Mouse (Mus musculus): ENCODE measurements around the gene Gm8159. TPM values are rescaled to one million over a fixed set of nuclear protein-coding genes. Genes with fewer than 3 reads are reported as not detected.
"Not testable (repeated sequence)": the region's sequence is repeated elsewhere in the genome, so short reads cannot be mapped to it uniquely, and the experiment has no call there.

The Gm8159 gene
- under 1 TPM; 0.53 to 0.77 TPM for total RNA-seq (2021)

- DNase-seq (ENCODE audit: extremely low spot score in 1 of 2, low spot score in 2 of 2); intact Hi-C loops (cut with DNase I): not testable (repeated sequence)
These were observed at the start of gene Gm8159 for GRCm38 (mm10) chr14:4632052-4632451. Gene Gm8159, plus strand, starts transcription at chr14:4632352.

- DNase-seq (ENCODE audit: extremely low spot score in 1 of 2, low spot score in 2 of 2): peak; percentile 3 to 32
- intact Hi-C loops (cut with DNase I): not testable (repeated sequence)
These were observed 17.2 kb downstream of the Gm8159 start for GRCm38 (mm10) chr14:4649309-4649708.

- intact Hi-C loops (cut with DNase I): not testable (repeated sequence)
These were observed 18.2 kb downstream of the Gm8159 start for GRCm38 (mm10) chr14:4650324-4650723.

GRCm38 (mm10) chr14:4663892-4664291 lies 31.7 kb downstream of the Gm8159 start, which contains the start of gene Gm3239:
Gene Gm3239, plus strand, starts transcription at chr14:4664192.
- DNase-seq (ENCODE audit: extremely low spot score in 1 of 2, low spot score in 2 of 2); intact Hi-C loops (cut with DNase I): not testable (repeated sequence)

More at GRCm38 (mm10) chr14:4650324-4650723, 18.2 kb downstream of the Gm8159 start:
- peak; percentile 6 to 20 for DNase-seq (ENCODE audit: extremely low spot score in 1 of 2, low spot score in 2 of 2)

Other genes with a start within 250 kb of the Gm8159 start
- gene Gm3159, start 234.8 kb upstream of the Gm8159 start, total RNA-seq (2021): not detected
- 1 to 10 TPM; 1.4 to 1.8 TPM for gene Gm3164, start 216.9 kb upstream of the Gm8159 start, total RNA-seq (2021)
- 1 to 10 TPM in 1 of 2 experiments, not detected in 1; 2.0 TPM for gene Gm3173, start 201.4 kb upstream of the Gm8159 start, total RNA-seq (2021)
- not detected for gene Gm3182, start 150.6 kb upstream of the Gm8159 start, total RNA-seq (2021)
- not detected for gene Gm3047, start 76.9 kb upstream of the Gm8159 start, total RNA-seq (2021)
- gene Gm3239, start 31.8 kb downstream of the Gm8159 start, total RNA-seq (2021): not detected
- not detected for gene Gm7876, start 76.9 kb downstream of the Gm8159 start, total RNA-seq (2021)
- gene Gm3252, start 94.4 kb downstream of the Gm8159 start, total RNA-seq (2021): under 1 TPM; 0.54 to 0.83 TPM
- gene Gm9602, start 144.0 kb downstream of the Gm8159 start, total RNA-seq (2021): not detected
- not detected for gene Gm3269, start 205.8 kb downstream of the Gm8159 start, total RNA-seq (2021)
- 10 to 100 TPM; 19.4 to 20.7 TPM for gene Gm3264, start 223.2 kb downstream of the Gm8159 start, total RNA-seq (2021)

All from left cerebral cortex, postnatal 10 days (tissue).